Mouse (Mus musculus): ENCODE results near the gene Fthl17b.
A peak's percentile ranks its signal among the peaks of the same experiment; 100 is the strongest.
"Not testable (repeated sequence)": the region's sequence is repeated elsewhere in the genome, so short reads cannot be mapped to it uniquely, and the experiment has no call there.

The Fthl17b gene

GRCm38 (mm10) chrX:8962875-8963274, at the start of gene Fthl17b:
Gene Fthl17b (minus strand): TSS chrX:8962975.
- not testable (repeated sequence) for DNase-seq

GRCm38 (mm10) chrX:8986655-8987054, 23.9 kb upstream of the Fthl17b start, which contains the start of gene Fthl17d:
Gene Fthl17d (minus strand): TSS chrX:8986755.
- DNase-seq: not testable (repeated sequence)

GRCm38 (mm10) chrX:8976459-8976858, 13.7 kb upstream of the Fthl17b start, which contains the start of gene Fthl17c:
Gene Fthl17c (minus strand): TSS chrX:8976559.
- DNase-seq: not testable (repeated sequence)

- DNase-seq: peak in 1 of 2 experiments; percentile 23
These were observed 1.8 kb upstream of the Fthl17b start for GRCm38 (mm10) chrX:8964618-8965017.

- DNase-seq: peak; percentile 77 to 89
These were observed 14.5 kb downstream of the Fthl17b start for GRCm38 (mm10) chrX:8948130-8948805.

GRCm38 (mm10) chrX:8944041-8944440, 18.7 kb downstream of the Fthl17b start:
- no peak for DNase-seq

GRCm38 (mm10) chrX:8927308-8927707, 35.5 kb downstream of the Fthl17b start:
- no peak for DNase-seq

- no peak for DNase-seq
These were observed 40.8 kb downstream of the Fthl17b start for GRCm38 (mm10) chrX:8921813-8922607.

- DNase-seq: no peak
These were observed 41.7 kb downstream of the Fthl17b start for GRCm38 (mm10) chrX:8921080-8921479.
